Mouse (Mus musculus) kidney, embryonic 14.5 days (tissue): ENCODE measurements around the gene Srms. TPM values are rescaled to one million over a fixed set of nuclear protein-coding genes. Genes with fewer than 3 reads are reported as not detected.

Experiments
- polyA plus RNA-seq: library from polyadenylated mRNA; unstranded; fragments of >200 nt; fragmentation: Nextera tagmentation; extraction: Ambion mirVana; gene quantifications from 2 replicates; pipeline ENCODE4 v1.2.1, GENCODE M21; 2014

Gene Srms
- polyA plus RNA-seq, 1 experiment from 2014 or later, result 0.24 TPM

Other genes with a start within 250 kb of the Srms start
- gene Arfgap1, start 246.0 kb downstream of the Srms start, polyA plus RNA-seq, result 55.1 and 71.3 TPM in 2 replicates
- gene Col20a1, start 226.7 kb downstream of the Srms start, polyA plus RNA-seq, result 0.21 and 0.50 TPM in 2 replicates
- 3.8 and 5.3 TPM in 2 replicates for gene Chrna4, start 169.6 kb downstream of the Srms start, polyA plus RNA-seq
- not detected in 2 replicates for gene Kcnq2, start 77.9 kb downstream of the Srms start, polyA plus RNA-seq
- gene Eef1a2, start 56.2 kb downstream of the Srms start, polyA plus RNA-seq, result not detected in 2 replicates
- 387 and 477 TPM in 2 replicates for gene Ppdpf, start 25.9 kb downstream of the Srms start, polyA plus RNA-seq
- gene Ptk6, start 10.4 kb downstream of the Srms start, polyA plus RNA-seq, result not detected in 2 replicates
- 0.58 TPM in 1 of 2 replicates, not detected in the other for gene Fndc11, start 6.8 kb upstream of the Srms start, polyA plus RNA-seq
- 1.3 and 1.4 TPM in 2 replicates for gene Helz2, start 28.8 kb upstream of the Srms start, polyA plus RNA-seq
- 9.4 and 17.9 TPM in 2 replicates for gene Gmeb2, start 74.8 kb upstream of the Srms start, polyA plus RNA-seq
- gene Stmn3, start 101.3 kb upstream of the Srms start, polyA plus RNA-seq, result 0.46 and 0.62 TPM in 2 replicates
- gene Rtel1, start 106.6 kb upstream of the Srms start, polyA plus RNA-seq, result 40.0 and 59.2 TPM in 2 replicates
- 25.7 and 39.0 TPM in 2 replicates for gene Zgpat, start 151.7 kb upstream of the Srms start, polyA plus RNA-seq
- gene Arfrp1, start 152.2 kb upstream of the Srms start, polyA plus RNA-seq, result 51.5 and 53.9 TPM in 2 replicates
- gene Lime1, start 166.9 kb upstream of the Srms start, polyA plus RNA-seq, result 17.3 and 22.1 TPM in 2 replicates
- gene Zbtb46, start 246.2 kb upstream of the Srms start, polyA plus RNA-seq, result 13.7 and 26.6 TPM in 2 replicates